26 mouse cellular contexts compared by ENCODE assay signal in genomic region chr6:145802881-145803280, GRCm38 (mm10). TPM values are rescaled to one million over a fixed set of nuclear protein-coding genes. Genes with fewer than 3 reads are reported as not detected.
DNase-seq lines count a peak whose midpoint lies in the region; ATAC-seq and TF ChIP-seq lines count a peak whose summit lies in the region.
"Had no signal": no experiment of that assay in that cellular context is flagged by ENCODE, and none has a peak within 500 bp of the region (broad histone marks: within the 10 kb centered on the region; RNA-seq: fewer than 3 reads in every experiment).

No protein-coding gene starts in this region.

- ATAC-seq in liver, embryonic 12.5 days = no peak
- 0 out of 4 replicates have a peak, but pooled peaks have one; percentile 28 to 29 for ATAC-seq in hematopoietic stem cell, adult 5-6 weeks (replicated peaks in 1 of 2; ENCODE audit: insufficient read depth in 1 of 2, low FRiP score in 2 of 2, low TSS enrichment in 1 of 2, low read depth in 1 of 2, poor library complexity in 2 of 2, severe bottlenecking in 2 of 2)
- peak; percentile 63 for ATAC-seq in monocyte, adult 5-6 weeks (replicated peaks; ENCODE audit: insufficient number of reproducible peaks, low FRiP score, low TSS enrichment, poor library complexity, severe bottlenecking)
- no peak for ATAC-seq in hindbrain, embryonic 11.5 days (ENCODE audit: low FRiP score)
- ATAC-seq: midbrain, embryonic 16.5 days; Patski had no signal

- H3K36me3 ChIP-seq in liver, adult 2 months (ENCODE audit: control insufficient read depth, insufficient read depth, low read length) = no peaks in the 10 kb centered on the region
- H3K36me3 ChIP-seq in liver, embryonic 12.5 days = no peaks in the 10 kb centered on the region
- no peaks in the 10 kb centered on the region for H3K36me3 ChIP-seq in hindbrain, embryonic 11.5 days (ENCODE audit: control insufficient read depth, insufficient read depth, low read length)
- H3K36me3 ChIP-seq: embryonic facial prominence, embryonic 12.5 days; G1E; heart, embryonic 13.5 days; hindbrain, embryonic 15.5 days; neural tube, embryonic 15.5 days had no signal

- TF ChIP-seq POLR2A in liver, adult 2 months (IDR thresholded peaks at IDR 0.05; ENCODE audit: extremely low read depth, insufficient read depth, low read length) = no peak
- TF ChIP-seq POLR2A in bone marrow macrophage, adult 2 months (IDR thresholded peaks at IDR 0.05; ENCODE audit: borderline replicate concordance, low read depth, low read length) = no peak

- no peaks in the 10 kb centered on the region for H3K27me3 ChIP-seq in liver, adult 2 months (ENCODE audit: control insufficient read depth, insufficient read depth, low read length)
- H3K27me3 ChIP-seq in liver, embryonic 12.5 days (replicated peaks) = no peaks in the 10 kb centered on the region
- H3K27me3 ChIP-seq in hindbrain, embryonic 11.5 days (ENCODE audit: control insufficient read depth, insufficient read depth, low read length) = no peaks in the 10 kb centered on the region
- H3K27me3 ChIP-seq: CH12.LX; embryonic facial prominence, embryonic 12.5 days; heart, embryonic 13.5 days; hindbrain, embryonic 15.5 days; neural tube, embryonic 15.5 days; Patski had no signal

- no peaks in the 10 kb centered on the region for H3K9me3 ChIP-seq in liver, embryonic 12.5 days (replicated peaks)
- H3K9me3 ChIP-seq in hindbrain, embryonic 11.5 days (ENCODE audit: control insufficient read depth, low read length) = no peaks in the 10 kb centered on the region
- H3K9me3 ChIP-seq: embryonic facial prominence, embryonic 12.5 days; heart, embryonic 13.5 days; hindbrain, embryonic 15.5 days; neural tube, embryonic 15.5 days had no signal

- no peak overlapping the region for H3K4me2 ChIP-seq in liver, embryonic 12.5 days
- no peak overlapping the region for H3K4me2 ChIP-seq in hindbrain, embryonic 11.5 days (replicated peaks; ENCODE audit: low read depth, low read length)
- H3K4me2 ChIP-seq: embryonic facial prominence, embryonic 12.5 days; heart, embryonic 13.5 days; hindbrain, embryonic 15.5 days; neural tube, embryonic 15.5 days had no signal

- WGBS in liver, adult 2 months = 25% methylated on average over 8 of the region's 8 CpGs
- WGBS in liver, embryonic 12.5 days (ENCODE audit: insufficient replicate concordance) = 58% methylated on average over 8 of the region's 8 CpGs
- WGBS in hindbrain, embryonic 11.5 days = 79% methylated on average over 8 of the region's 8 CpGs

- peaks cover 18% of the 10 kb centered on the region for H3K4me1 ChIP-seq in liver, adult 2 months (ENCODE audit: control insufficient read depth, insufficient read depth, low read length)
- 0 out of 2 replicates have a peak, but pooled peaks cover 4% of the 10 kb centered on the region for H3K4me1 ChIP-seq in liver, embryonic 12.5 days
- H3K4me1 ChIP-seq in bone marrow macrophage, adult 2 months (ENCODE audit: control insufficient read depth, insufficient read depth, low read length) = peaks cover 35% of the 10 kb centered on the region
- no peaks in the 10 kb centered on the region for H3K4me1 ChIP-seq in hindbrain, embryonic 11.5 days (replicated peaks; ENCODE audit: control insufficient read depth, insufficient read depth, low read length)
- H3K4me1 ChIP-seq: hindbrain, embryonic 15.5 days had no signal

- peak; percentile 64 for DNase-seq in liver, adult 2 months (ENCODE audit: extremely low read depth, low read depth, low spot score)
- no peak for DNase-seq in hindbrain, embryonic 11.5 days (ENCODE audit: low spot score)
- no peak for DNase-seq in neural tube, embryonic 10.5 days (ENCODE audit: extremely low spot score, low spot score)
- DNase-seq: adrenal gland, postnatal 36 days; B cell, adult 2 months; cerebellum, adult 11-12 months; cerebellum, postnatal 10 days; heart, postnatal 36 days; kidney, adult 8-10 months; kidney, postnatal 10 days; lung, postnatal 10 days; right cerebral cortex, adult 18-20 months; thymus, postnatal 14 days had no signal

- no peak for TF ChIP-seq CTCF in liver, adult 2 months (IDR thresholded peaks at IDR 0.05; ENCODE audit: low read depth, low read length)
- no peak for TF ChIP-seq CTCF in bone marrow macrophage, adult 2 months (IDR thresholded peaks at IDR 0.05; ENCODE audit: low read depth, low read length)

- peaks cover 35% of the 10 kb centered on the region for H3K79me2 ChIP-seq in liver, adult 2 months (ENCODE audit: control insufficient read depth, insufficient read depth, low read length)

- no peak overlapping the region for H3K4me3 ChIP-seq in liver, adult 2 months (ENCODE audit: insufficient read depth, low read depth, low read length)
- H3K4me3 ChIP-seq in liver, embryonic 12.5 days = no peak overlapping the region
- no peak overlapping the region for H3K4me3 ChIP-seq in bone marrow macrophage, adult 2 months (ENCODE audit: insufficient read depth, low read length)
- no peak overlapping the region for H3K4me3 ChIP-seq in hindbrain, embryonic 11.5 days (ENCODE audit: low read depth, low read length)
- H3K4me3 ChIP-seq: embryonic facial prominence, embryonic 12.5 days; heart, embryonic 13.5 days; hindbrain, embryonic 15.5 days; neural tube, embryonic 15.5 days had no signal

- peak overlapping the region; percentile 3; the same call in 1 of the 2 replicates for H3K9ac ChIP-seq in liver, adult 2 months (ENCODE audit: low read depth, low read length)
- no peak overlapping the region for H3K9ac ChIP-seq in liver, embryonic 12.5 days
- no peak overlapping the region for H3K9ac ChIP-seq in hindbrain, embryonic 11.5 days (ENCODE audit: low read depth, low read length)
- H3K9ac ChIP-seq: embryonic facial prominence, embryonic 12.5 days; heart, embryonic 13.5 days; hindbrain, embryonic 15.5 days; liver, embryonic 14.5 days; neural tube, embryonic 15.5 days had no signal

- H3K27ac ChIP-seq in liver, adult 2 months (replicated peaks; ENCODE audit: insufficient read depth, low read depth, low read length) = peak overlapping the region; percentile 41
- no peak overlapping the region for H3K27ac ChIP-seq in liver, embryonic 12.5 days
- peak overlapping the region; percentile 74 for H3K27ac ChIP-seq in bone marrow macrophage, adult 2 months (ENCODE audit: insufficient read depth, low read depth, low read length)
- no peak overlapping the region for H3K27ac ChIP-seq in hindbrain, embryonic 11.5 days (ENCODE audit: low read depth, low read length)
- H3K27ac ChIP-seq: embryonic facial prominence, embryonic 12.5 days; heart, embryonic 13.5 days; hindbrain, embryonic 15.5 days; liver, embryonic 14.5 days; neural tube, embryonic 15.5 days had no signal

RNA-seq across cellular contexts. Expression of gene Rassf8, which starts 56.3 kb away (rescaled TPM):
- total RNA-seq in liver, adult 2 months (2014; rRNA removed) = 30.0 and 34.5 TPM in 2 replicates
- polyA plus RNA-seq in liver, adult 2 months (2012; rRNA removed) = 19.5 and 22.8 TPM in 2 replicates
- 0.94 and 1.2 TPM in 2 replicates for polyA plus RNA-seq in liver, embryonic 12.5 days (2016; fragmentation: Nextera tagmentation; extraction: Ambion mirVana)
- polyA plus RNA-seq in bone marrow macrophage, adult 2 months (2012; ENCODE audit: insufficient read depth, insufficient read length, missing spikeins) = 5.7 and 5.8 TPM in 2 replicates
- total RNA-seq in hematopoietic stem cell, adult 5-6 weeks (2017) = 9.4 and 17.6 TPM in 2 replicates
- total RNA-seq in monocyte, adult 5-6 weeks (2017) = 2.3 to 12.3 TPM (median 8.3 TPM) in 3 replicates
- polyA plus RNA-seq in hindbrain, embryonic 11.5 days (2014; fragmentation: Nextera tagmentation; extraction: Ambion mirVana) = 4.2 and 7.0 TPM in 2 replicates
- polyA plus RNA-seq: G1E had no signal

Comparison
In these comparisons a context has a peak if more than half of its experiments do, and no peak if none do; other contexts are left out.
1. H3K27ac ChIP-seq: peak in liver, adult 2 months (single experiment) and bone marrow macrophage, adult 2 months (single experiment); none in liver, embryonic 12.5 days (single experiment) and hindbrain, embryonic 11.5 days (single experiment).
2. ATAC-seq: peak in hematopoietic stem cell, adult 5-6 weeks (2 of 2) and monocyte, adult 5-6 weeks (single experiment); none in liver, embryonic 12.5 days (single experiment) and hindbrain, embryonic 11.5 days (single experiment).